10 mouse cellular contexts compared by ENCODE assay signal in genomic region chr16:7081074-7081568, GRCm38 (mm10).
A peak's percentile ranks its signal among the peaks of the same experiment; 100 is the strongest.
DNase-seq lines count a peak whose midpoint lies in the region; ATAC-seq lines count a peak whose summit lies in the region.
"Had no signal": no experiment of that assay in that cellular context is flagged by ENCODE, and none has a peak within 500 bp of the region (broad histone marks: within the 10 kb centered on the region; RNA-seq: fewer than 3 reads in every experiment).

No protein-coding gene starts in this region.

- 0 out of 2 replicates have a peak overlapping the region, but pooled peaks have one; percentile 31 for H3K27ac ChIP-seq in hindbrain, embryonic 15.5 days (replicated peaks)
- H3K27ac ChIP-seq in hindbrain, embryonic 10.5 days, result no peak overlapping the region; the same call in 1 of the 2 replicates
- H3K27ac ChIP-seq: embryonic facial prominence, embryonic 12.5 days had no signal

- H3K4me1 ChIP-seq in hindbrain, embryonic 15.5 days (replicated peaks), result peaks cover 13% of the 10 kb centered on the region
- peaks cover 9% of the 10 kb centered on the region for H3K4me1 ChIP-seq in hindbrain, embryonic 10.5 days (replicated peaks)
- H3K4me1 ChIP-seq: embryonic facial prominence, embryonic 12.5 days had no signal

- H3K4me3 ChIP-seq in hindbrain, embryonic 15.5 days, result no peak overlapping the region
- H3K4me3 ChIP-seq in hindbrain, embryonic 10.5 days, result no peak overlapping the region
- H3K4me3 ChIP-seq: embryonic facial prominence, embryonic 12.5 days had no signal

- WGBS in hindbrain, embryonic 15.5 days, result 58% methylated on average over 3 of the region's 3 CpGs
- WGBS in hindbrain, embryonic 10.5 days, result 83% methylated on average over 3 of the region's 3 CpGs

- no peaks in the 10 kb centered on the region for H3K9me3 ChIP-seq in hindbrain, embryonic 15.5 days
- no peaks in the 10 kb centered on the region for H3K9me3 ChIP-seq in hindbrain, embryonic 10.5 days
- H3K9me3 ChIP-seq: embryonic facial prominence, embryonic 12.5 days had no signal

- 0 out of 2 replicates have a peak, but pooled peaks have one; percentile 11 for ATAC-seq in hindbrain, embryonic 15.5 days (ENCODE audit: low FRiP score, low read depth)

- no peak overlapping the region for H3K9ac ChIP-seq in hindbrain, embryonic 15.5 days
- H3K9ac ChIP-seq: embryonic facial prominence, embryonic 12.5 days had no signal

- no peak overlapping the region for H3K4me2 ChIP-seq in hindbrain, embryonic 15.5 days
- H3K4me2 ChIP-seq: embryonic facial prominence, embryonic 12.5 days had no signal

- no peak for DNase-seq in hindbrain, embryonic 10.5 days (ENCODE audit: low spot score)
- DNase-seq in right cerebral cortex, adult 2 months (ENCODE audit: low spot score in 2 of 2), result peak; percentile 40 to 53
- no peak for DNase-seq in right cerebral cortex, postnatal 4 days
- DNase-seq in layer of hippocampus, adult 11-12 months (ENCODE audit: low spot score), result peak; percentile 77
- no peak for DNase-seq in urinary bladder, adult 18-20 months (ENCODE audit: low spot score in 2 of 2)
- DNase-seq in lung, adult 18-20 months, result no peak
- DNase-seq in spleen, adult 18-20 months, result no peak
- DNase-seq: heart, postnatal 4 days had no signal

- no peaks in the 10 kb centered on the region for H3K36me3 ChIP-seq in hindbrain, embryonic 15.5 days
- H3K36me3 ChIP-seq in hindbrain, embryonic 10.5 days, result no peaks in the 10 kb centered on the region
- H3K36me3 ChIP-seq: embryonic facial prominence, embryonic 12.5 days had no signal

- no peaks in the 10 kb centered on the region for H3K27me3 ChIP-seq in hindbrain, embryonic 15.5 days
- no peaks in the 10 kb centered on the region for H3K27me3 ChIP-seq in hindbrain, embryonic 10.5 days (ENCODE audit: insufficient read depth, poor library complexity, severe bottlenecking)
- H3K27me3 ChIP-seq: embryonic facial prominence, embryonic 12.5 days had no signal

Comparison
In these comparisons a context has a peak if more than half of its experiments do, and no peak if none do; other contexts are left out.
1. DNase-seq: peak in right cerebral cortex, adult 2 months (2 of 2) and layer of hippocampus, adult 11-12 months (single experiment); none in hindbrain, embryonic 10.5 days (single experiment), right cerebral cortex, postnatal 4 days (single experiment), urinary bladder, adult 18-20 months (0 of 2), lung, adult 18-20 months (0 of 2) and spleen, adult 18-20 months (0 of 2).